Mouse (Mus musculus) CH12F3 (cell line): ENCODE results near the gene P2rx5.

Source experiments
- in situ Hi-C: fragments of 300-500 bp; cut with MboI; formaldehyde crosslinking; loops from 2 replicates; pipeline ENCODE4 v1.14.3; 2020; ENCODE audit warnings: low sequenced_read_pairs

Gene P2rx5

GRCm38 (mm10) chr11:73175612-73176011 lies 15.4 kb downstream of the P2rx5 start:
- in situ Hi-C loops = no loop called here

GRCm38 (mm10) chr11:73176186-73176585 lies 16.0 kb downstream of the P2rx5 start:
- in situ Hi-C loops = no loop called here

GRCm38 (mm10) chr11:73176608-73177508 lies 16.6 kb downstream of the P2rx5 start, which contains the start of the genes Emc6 and Tax1bp3:
Emc6 (minus strand) TSS chr11:73177037.
Tax1bp3 (plus strand) TSS chr11:73177083.
- in situ Hi-C loops = no loop called here

GRCm38 (mm10) chr11:73177509-73177875 lies 17.3 kb downstream of the P2rx5 start:
- in situ Hi-C loops = no loop called here

- in situ Hi-C loops = no loop called here
Measured at GRCm38 (mm10) chr11:73177895-73178294, 17.7 kb downstream of the P2rx5 start.

GRCm38 (mm10) chr11:73185872-73186615 lies 25.8 kb downstream of the P2rx5 start:
- in situ Hi-C loops = no loop called here

- in situ Hi-C loops = no loop called here
Measured at GRCm38 (mm10) chr11:73187231-73187630, 27.0 kb downstream of the P2rx5 start.

- in situ Hi-C loops = no loop called here
Measured at GRCm38 (mm10) chr11:73193047-73193446, 32.8 kb downstream of the P2rx5 start.

GRCm38 (mm10) chr11:73194444-73194843 lies 34.2 kb downstream of the P2rx5 start:
- in situ Hi-C loops = no loop called here

- in situ Hi-C loops = no loop called here
Measured at GRCm38 (mm10) chr11:73198190-73198589, 38.0 kb downstream of the P2rx5 start.

- in situ Hi-C loops = no loop called here
Measured at GRCm38 (mm10) chr11:73198603-73199229, 38.5 kb downstream of the P2rx5 start, which contains the start of gene Ctns. Ctns (minus strand) TSS chr11:73199042.

- in situ Hi-C loops = no loop called here
Measured at GRCm38 (mm10) chr11:73199230-73199712, 39.0 kb downstream of the P2rx5 start, which contains the start of gene Shpk. Shpk (plus strand) TSS chr11:73199460.

GRCm38 (mm10) chr11:73199879-73200278 lies 39.7 kb downstream of the P2rx5 start:
- in situ Hi-C loops = no loop called here

GRCm38 (mm10) chr11:73201021-73201420 lies 40.8 kb downstream of the P2rx5 start:
- in situ Hi-C loops = no loop called here

GRCm38 (mm10) chr11:73201597-73201996 lies 41.4 kb downstream of the P2rx5 start:
- in situ Hi-C loops = no loop called here

GRCm38 (mm10) chr11:73203895-73204294 lies 43.7 kb downstream of the P2rx5 start:
- in situ Hi-C loops = no loop called here

- in situ Hi-C loops = no loop called here
Measured at GRCm38 (mm10) chr11:73205194-73205593, 45.0 kb downstream of the P2rx5 start.

- in situ Hi-C loops = no loop called here
Measured at GRCm38 (mm10) chr11:73207621-73208020, 47.4 kb downstream of the P2rx5 start.

- in situ Hi-C loops = no loop called here
Measured at GRCm38 (mm10) chr11:73213956-73214355, 53.7 kb downstream of the P2rx5 start.

GRCm38 (mm10) chr11:73219671-73220070 lies 59.5 kb downstream of the P2rx5 start:
- in situ Hi-C loops = no loop called here

- in situ Hi-C loops = no loop called here
Measured at GRCm38 (mm10) chr11:73220651-73221050, 60.4 kb downstream of the P2rx5 start.
